Comparison of ENCODE assay signal across 8 mouse cellular contexts in the genomic region with DNA sequence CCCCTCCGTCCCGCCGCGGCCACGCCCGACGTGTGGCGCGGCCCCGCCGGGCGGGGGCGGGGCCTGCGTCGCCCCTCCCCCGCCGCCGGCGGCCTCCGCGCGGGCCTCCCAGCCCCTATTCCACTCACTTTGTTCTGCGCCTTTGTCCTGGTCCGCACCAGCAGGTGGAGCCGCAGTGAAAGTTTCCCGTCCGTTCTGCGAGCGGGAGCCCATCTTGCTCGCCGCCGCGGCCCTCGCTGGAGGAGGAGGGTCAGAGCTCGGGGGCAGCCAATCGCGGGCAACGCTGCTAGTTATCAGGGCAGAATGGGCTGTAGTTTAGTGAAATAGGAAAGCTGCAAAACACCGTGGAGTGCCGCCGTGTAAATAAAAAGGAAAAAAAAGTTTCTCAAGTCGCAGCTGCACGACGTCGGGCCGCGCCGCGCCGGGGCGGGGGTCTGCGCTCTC. TPM values are rescaled to one million over a fixed set of nuclear protein-coding genes. Genes with fewer than 3 reads are reported as not detected.
DNase-seq lines count a peak whose midpoint lies in the region; ATAC-seq and TF ChIP-seq lines count a peak whose summit lies in the region.

A gene (plus strand): TSS at position 81 of the 444 bp plus-strand sequence.

- ATAC-seq in activated CD4-positive, CD25-positive, alpha-beta regulatory T cell, adult 4 months = peak; percentile 92

- peaks cover 2% of the 10 kb centered on the region; the same call in 1 of the 2 replicates for H3K4me1 ChIP-seq in cortical plate, adult 2 months (ENCODE audit: control insufficient read depth, insufficient read depth, low read length)
- peaks cover 45% of the 10 kb centered on the region for H3K4me1 ChIP-seq in megakaryocyte, embryonic 14.5 days

- H3K4me3 ChIP-seq in cortical plate, adult 2 months (ENCODE audit: insufficient read depth, low read length) = peak within 1 kb of the TSS; percentile 53
- peak within 1 kb of the TSS; percentile 98 for H3K4me3 ChIP-seq in megakaryocyte, embryonic 14.5 days (replicated peaks)

- peak; percentile 70 for TF ChIP-seq POLR2A in cortical plate, adult 2 months (IDR thresholded peaks at IDR 0.05; ENCODE audit: extremely low read depth, insufficient read depth, low read length)

- H3K9me3 ChIP-seq in megakaryocyte, embryonic 14.5 days = no peaks in the 10 kb centered on the region

- peaks cover 18% of the 10 kb centered on the region for H3K36me3 ChIP-seq in megakaryocyte, embryonic 14.5 days (replicated peaks; ENCODE audit: low read length)

- TF ChIP-seq CTCF in cortical plate, adult 2 months (IDR thresholded peaks at IDR 0.05; ENCODE audit: extremely low read depth, insufficient read depth, low read length) = peak; percentile 36

- peak; percentile 89 to 95 for DNase-seq in gastrocnemius, adult 8-10 months (ENCODE audit: low spot score in 2 of 2)
- DNase-seq in hindlimb bud, embryonic 11.5 days (ENCODE audit: extremely low spot score, low read depth, low spot score) = peak; percentile 73
- peak; percentile 89 to 95 for DNase-seq in left cerebral cortex, adult 8-10 months (ENCODE audit: low spot score in 2 of 2)
- peak; percentile 98 for DNase-seq in right cerebral cortex, postnatal 10 days (ENCODE audit: low spot score in 2 of 2)
- peak; percentile 88 for DNase-seq in urinary bladder, postnatal 25 days (ENCODE audit: low spot score)

- H3K27me3 ChIP-seq in megakaryocyte, embryonic 14.5 days (replicated peaks) = no peaks in the 10 kb centered on the region

- H3K27ac ChIP-seq in cortical plate, adult 2 months (ENCODE audit: insufficient read depth, low read length) = peak within 1 kb of the TSS; percentile 83

RNA-seq across cellular contexts. Expression of the gene that starts here (rescaled TPM):
- polyA plus RNA-seq in activated CD4-positive, CD25-positive, alpha-beta regulatory T cell, adult 4 months (2017; shearing (Covaris generic)) = 1 to 10 TPM; 7.2 to 9.1 TPM
- 16.8 and 17.0 TPM in 2 replicates for polyA plus RNA-seq in cortical plate, adult 2 months (2012; rRNA removed)
- 10 to 100 TPM; 20.6 to 25.1 (median 24.6) TPM for total RNA-seq in gastrocnemius, adult 8-10 months (2022)
- 10 to 100 TPM; 22.3 to 25.6 (median 23.3) TPM for total RNA-seq in left cerebral cortex, adult 8-10 months (2022)
- 6.5 and 9.0 TPM in 2 replicates for polyA plus RNA-seq in megakaryocyte, embryonic 14.5 days (2012; ENCODE audit: insufficient read depth, low replicate concordance)

Comparison
In these comparisons a context has a peak if more than half of its experiments do, and no peak if none do; other contexts are left out.
1. Peak in every context shown above with its lines: DNase-seq, ATAC-seq, H3K4me3 ChIP-seq and H3K27ac ChIP-seq.